Mouse (Mus musculus): ENCODE measurements around the gene Cylc1.

The Cylc1 gene

GRCm38 (mm10) chrX:111110118-111110517 lies at the start of gene Cylc1:
Gene Cylc1, plus strand, starts transcription at chrX:111110418.
- no peak for DNase-seq (ENCODE audit: low spot score)

DNA sequence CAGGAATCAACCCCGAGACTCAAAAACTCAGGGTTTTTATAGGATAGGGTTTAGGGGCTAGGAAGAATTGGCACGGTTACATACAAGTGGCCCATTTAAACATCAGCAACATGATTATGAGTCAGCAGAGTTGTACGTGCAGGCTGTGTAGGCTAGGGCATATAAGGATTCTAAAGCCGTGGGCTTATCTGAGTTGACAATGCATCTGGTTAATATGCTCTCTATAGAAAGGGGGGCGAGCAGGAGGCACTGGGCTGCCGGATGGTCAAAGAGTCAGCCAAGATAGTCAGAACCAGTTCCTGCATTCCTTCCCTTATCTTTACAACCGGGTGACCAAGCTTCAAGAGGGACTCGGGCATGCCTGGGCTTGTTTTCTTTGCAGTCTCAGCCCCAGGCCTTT lies 31.5 kb upstream of the Cylc1 start:
- DNase-seq (ENCODE audit: low spot score) = no peak

- no peak for DNase-seq (ENCODE audit: low spot score)
These were observed 57.8 kb downstream of the Cylc1 start, which contains the start of gene Gm10112 for GRCm38 (mm10) chrX:111168040-111168439. Gene Gm10112, plus strand, starts transcription at chrX:111168340.
